Mouse (Mus musculus): ENCODE data around the gene Mpp6. TPM values are rescaled to one million over a fixed set of nuclear protein-coding genes. Genes with fewer than 3 reads are reported as not detected.

Gene Mpp6
- 62.6 and 74.0 TPM in 2 replicates for total RNA-seq (2014; fragmentation: Nextera tagmentation)
- 184 and 217 TPM in 2 replicates for total RNA-seq (2017)

DNA sequence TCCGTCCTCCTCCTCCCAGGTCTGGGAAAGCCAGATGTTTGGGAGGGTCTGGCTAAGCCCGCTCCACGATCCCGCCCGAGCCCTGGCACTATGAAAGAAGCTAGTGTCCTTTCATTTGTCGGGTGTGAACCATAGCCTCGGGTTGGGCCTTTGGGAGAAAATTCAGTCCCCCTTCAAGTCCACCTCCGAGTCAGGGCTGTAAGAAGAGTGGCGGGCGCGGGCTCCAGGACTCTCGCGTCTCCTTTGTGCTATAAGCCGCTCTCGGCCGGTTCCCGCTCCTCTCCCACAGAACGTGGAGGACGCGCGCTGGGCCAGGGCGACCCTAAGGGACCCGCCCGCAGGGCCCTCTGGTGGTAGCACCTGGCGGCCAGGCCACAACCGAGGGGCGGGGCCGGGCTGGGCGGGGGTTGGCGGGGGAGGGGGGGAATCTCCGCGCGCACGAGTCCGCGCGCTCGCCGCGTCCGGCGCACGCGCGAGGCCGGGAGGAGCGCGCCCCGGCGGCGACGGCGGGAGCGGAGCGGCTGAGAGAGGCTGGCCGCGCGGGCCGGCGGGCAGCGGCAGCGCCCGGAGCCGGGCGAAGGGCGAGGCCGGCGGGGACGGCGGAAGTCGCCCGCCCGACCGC lies at the start of gene Mpp6:
TSS of gene Mpp6 (plus strand) at position 485 of the 622 bp plus-strand sequence.
- ATAC-seq (replicated peaks; ENCODE audit: low FRiP score, low TSS enrichment, poor library complexity, severe bottlenecking), result peak; percentile 68

GRCm38 (mm10) chr6:50066172-50066571 lies 43.9 kb upstream of the Mpp6 start:
- no peak for ATAC-seq (replicated peaks; ENCODE audit: low FRiP score, low TSS enrichment, poor library complexity, severe bottlenecking)

- ATAC-seq (replicated peaks; ENCODE audit: low FRiP score, low TSS enrichment, poor library complexity, severe bottlenecking), result no peak
Measured at GRCm38 (mm10) chr6:50068490-50068889, 41.6 kb upstream of the Mpp6 start.

DNA sequence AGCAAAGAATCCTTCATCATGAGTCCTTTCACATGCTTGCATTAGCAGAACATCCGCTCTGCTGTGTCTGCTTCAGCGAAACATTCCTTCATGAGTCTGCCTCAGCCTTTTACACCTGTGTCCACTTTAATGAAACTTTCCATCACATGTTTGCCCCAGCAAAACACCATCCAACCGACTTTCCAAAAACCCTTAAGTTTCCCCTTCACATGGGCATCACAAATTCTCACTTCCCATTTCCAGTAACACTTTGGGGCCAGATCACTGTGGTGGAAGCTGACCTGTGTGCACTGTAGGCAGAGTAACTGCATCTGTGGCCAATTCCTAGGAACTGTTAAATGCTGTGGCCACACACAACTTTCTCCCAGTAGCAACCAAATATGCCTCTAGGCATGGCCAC lies 34.8 kb upstream of the Mpp6 start:
- ATAC-seq (replicated peaks; ENCODE audit: low FRiP score, low TSS enrichment, poor library complexity, severe bottlenecking), result no peak

GRCm38 (mm10) chr6:50076473-50076872 lies 33.6 kb upstream of the Mpp6 start:
- no peak for ATAC-seq (replicated peaks; ENCODE audit: low FRiP score, low TSS enrichment, poor library complexity, severe bottlenecking)

- no peak for ATAC-seq (replicated peaks; ENCODE audit: low FRiP score, low TSS enrichment, poor library complexity, severe bottlenecking)
Measured at GRCm38 (mm10) chr6:50080431-50080830, 29.6 kb upstream of the Mpp6 start.

- ATAC-seq (replicated peaks; ENCODE audit: low FRiP score, low TSS enrichment, poor library complexity, severe bottlenecking), result no peak
Measured at GRCm38 (mm10) chr6:50085206-50085605, 24.8 kb upstream of the Mpp6 start.

- ATAC-seq (replicated peaks; ENCODE audit: low FRiP score, low TSS enrichment, poor library complexity, severe bottlenecking), result no peak
Measured at GRCm38 (mm10) chr6:50089333-50089732, 20.7 kb upstream of the Mpp6 start.

GRCm38 (mm10) chr6:50090221-50090620 lies 19.8 kb upstream of the Mpp6 start:
- ATAC-seq (replicated peaks; ENCODE audit: low FRiP score, low TSS enrichment, poor library complexity, severe bottlenecking), result 0 out of 2 replicates have a peak, but pooled peaks have one; percentile 37

GRCm38 (mm10) chr6:50091462-50092154 lies 18.4 kb upstream of the Mpp6 start:
- no peak for ATAC-seq (replicated peaks; ENCODE audit: low FRiP score, low TSS enrichment, poor library complexity, severe bottlenecking)

DNA sequence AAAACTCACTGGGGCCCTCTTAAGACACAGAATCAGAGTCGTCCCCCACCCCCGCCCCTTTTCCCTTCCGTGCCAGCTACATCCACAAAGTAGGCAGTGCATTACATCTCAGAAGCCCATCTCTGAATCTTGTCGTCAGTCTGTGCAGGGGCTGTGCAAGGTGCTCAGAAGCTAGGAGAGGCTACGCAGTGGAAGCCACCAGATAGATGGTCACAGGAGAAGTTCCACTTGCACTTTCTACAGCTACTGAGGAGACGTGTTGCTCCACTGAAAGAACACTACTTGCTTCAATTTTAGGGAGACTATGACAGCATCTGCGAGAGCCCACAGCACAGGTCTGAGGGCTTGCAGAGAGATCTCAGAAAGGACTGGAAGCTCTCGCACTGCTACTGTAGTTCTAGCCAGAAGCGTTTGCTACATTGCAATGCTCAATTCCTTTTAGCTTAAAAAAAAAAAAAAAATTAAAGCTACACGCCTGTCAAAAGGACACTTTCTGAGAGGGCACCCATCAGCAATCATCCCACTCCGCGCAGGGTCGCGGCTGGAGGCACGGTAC lies 762 bp upstream of the Mpp6 start:
- 0 out of 2 replicates have a peak, but pooled peaks have one; percentile 3 for ATAC-seq (replicated peaks; ENCODE audit: low FRiP score, low TSS enrichment, poor library complexity, severe bottlenecking)

DNA sequence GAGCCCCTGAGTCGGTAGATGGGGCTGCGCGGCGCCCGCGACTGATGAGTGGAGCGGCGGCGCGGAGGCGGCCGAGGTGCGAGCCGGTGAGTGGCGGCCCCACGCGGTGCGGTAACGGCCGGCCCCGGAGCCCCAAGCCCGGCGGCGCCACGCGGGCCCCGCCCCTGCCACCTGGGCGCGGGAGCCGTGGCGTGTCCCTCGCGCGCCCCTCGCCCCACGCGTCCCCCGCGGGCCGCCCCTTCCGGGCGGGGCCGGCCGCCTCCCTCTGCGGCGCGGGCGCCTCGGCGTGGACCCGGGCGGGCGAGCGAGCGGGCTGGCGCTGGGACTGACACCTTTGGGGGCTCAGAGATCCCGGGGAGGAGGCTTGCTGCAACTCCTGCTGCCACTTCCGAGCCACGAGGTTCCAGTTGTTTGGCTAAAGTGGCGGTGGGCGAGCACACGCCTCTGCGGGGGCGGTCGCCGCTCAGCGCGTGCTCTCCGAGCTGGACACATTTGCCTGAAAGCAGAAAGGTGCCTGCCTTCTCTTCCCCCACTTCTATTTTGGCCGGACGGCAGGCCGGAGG lies 419 bp downstream of the Mpp6 start:
- ATAC-seq (replicated peaks; ENCODE audit: low FRiP score, low TSS enrichment, poor library complexity, severe bottlenecking), result peak; percentile 27; the same call in 1 of the 2 replicates

- ATAC-seq (replicated peaks; ENCODE audit: low FRiP score, low TSS enrichment, poor library complexity, severe bottlenecking), result no peak
Measured at GRCm38 (mm10) chr6:50111111-50111655, 1.1 kb downstream of the Mpp6 start.

- ATAC-seq (replicated peaks; ENCODE audit: low FRiP score, low TSS enrichment, poor library complexity, severe bottlenecking), result peak; percentile 81
Measured at GRCm38 (mm10) chr6:50112775-50113174, 2.7 kb downstream of the Mpp6 start.

GRCm38 (mm10) chr6:50114280-50114679 lies 4.2 kb downstream of the Mpp6 start:
- ATAC-seq (replicated peaks; ENCODE audit: low FRiP score, low TSS enrichment, poor library complexity, severe bottlenecking), result no peak

DNA sequence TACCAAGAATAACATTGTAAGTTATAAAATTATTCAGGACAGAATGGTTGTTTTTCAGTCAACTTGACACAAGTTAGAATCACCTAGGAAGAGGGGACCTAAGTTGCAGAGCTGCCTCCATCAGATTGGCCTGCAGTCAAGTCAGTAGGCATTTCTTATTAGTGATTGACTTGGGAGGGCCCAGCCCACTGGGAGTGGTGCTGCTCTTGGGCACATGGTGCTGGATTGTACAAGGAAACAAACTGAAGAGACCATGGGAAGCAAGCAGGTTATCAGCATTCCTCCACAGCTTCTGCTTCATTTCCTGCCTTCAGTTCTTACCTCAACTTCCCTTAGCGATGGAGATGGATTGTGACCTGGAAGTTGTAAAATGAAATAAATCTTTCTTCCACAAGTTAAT lies 10.9 kb downstream of the Mpp6 start:
- ATAC-seq (replicated peaks; ENCODE audit: low FRiP score, low TSS enrichment, poor library complexity, severe bottlenecking), result no peak; the same call in 1 of the 2 replicates

DNA sequence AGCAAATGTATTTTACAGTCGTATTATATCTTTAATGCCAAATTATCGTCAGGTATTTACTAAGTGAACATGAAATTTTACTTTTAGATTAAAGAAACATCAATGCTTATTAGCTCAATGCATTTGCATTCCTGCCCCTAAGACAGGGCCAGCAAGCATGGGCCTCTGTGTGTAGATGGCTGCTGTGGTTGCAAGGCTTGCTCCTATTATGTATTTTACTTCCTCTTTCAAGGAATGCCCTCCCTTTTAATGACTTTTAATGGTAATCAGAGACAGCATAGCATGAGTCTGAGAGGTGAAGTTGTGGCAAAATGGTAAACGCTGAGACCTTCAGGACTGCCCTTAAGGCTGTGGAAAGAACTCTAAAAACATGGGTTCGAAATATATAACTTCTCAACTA lies 12.8 kb downstream of the Mpp6 start:
- no peak for ATAC-seq (replicated peaks; ENCODE audit: low FRiP score, low TSS enrichment, poor library complexity, severe bottlenecking)

DNA sequence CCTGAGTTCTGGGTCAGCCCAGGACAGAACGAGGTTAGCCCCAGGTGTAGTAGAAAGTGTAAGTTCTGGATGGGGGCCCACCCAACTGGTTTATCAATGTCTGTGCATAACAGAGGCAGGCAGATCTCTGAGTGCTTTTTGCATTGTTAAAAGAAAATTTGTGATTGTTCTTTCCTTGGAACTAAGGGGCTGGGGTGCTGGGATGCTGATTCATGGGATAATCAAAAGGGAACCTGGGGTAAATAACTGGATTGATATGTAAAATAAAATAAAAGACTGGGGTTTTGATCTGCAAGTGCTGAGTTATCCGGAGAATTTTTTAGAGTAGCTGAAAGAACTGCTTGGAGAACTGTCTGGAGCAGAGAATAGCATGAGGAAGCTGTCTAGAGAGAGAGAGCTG lies 14.2 kb downstream of the Mpp6 start:
- no peak for ATAC-seq (replicated peaks; ENCODE audit: low FRiP score, low TSS enrichment, poor library complexity, severe bottlenecking)

DNA sequence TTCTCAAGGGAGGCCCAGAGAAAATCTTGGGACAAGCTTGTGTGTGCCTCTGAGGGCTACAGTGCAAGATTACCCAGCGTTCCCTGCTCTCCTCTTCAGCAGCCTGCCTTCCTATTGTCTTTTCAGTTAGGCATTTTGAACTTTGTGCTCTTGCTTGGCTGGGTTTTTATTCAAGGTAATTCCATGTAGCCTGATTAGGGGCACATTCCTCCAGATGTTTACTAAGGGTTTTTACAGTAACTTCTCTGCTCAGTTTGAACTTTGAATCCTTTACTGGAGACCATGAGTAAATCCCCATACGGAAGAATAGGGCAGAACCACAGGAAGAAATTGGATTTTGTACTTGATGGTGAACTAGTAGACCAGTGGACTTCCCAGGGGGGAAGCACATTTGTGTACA lies 16.3 kb downstream of the Mpp6 start:
- no peak for ATAC-seq (replicated peaks; ENCODE audit: low FRiP score, low TSS enrichment, poor library complexity, severe bottlenecking)

DNA sequence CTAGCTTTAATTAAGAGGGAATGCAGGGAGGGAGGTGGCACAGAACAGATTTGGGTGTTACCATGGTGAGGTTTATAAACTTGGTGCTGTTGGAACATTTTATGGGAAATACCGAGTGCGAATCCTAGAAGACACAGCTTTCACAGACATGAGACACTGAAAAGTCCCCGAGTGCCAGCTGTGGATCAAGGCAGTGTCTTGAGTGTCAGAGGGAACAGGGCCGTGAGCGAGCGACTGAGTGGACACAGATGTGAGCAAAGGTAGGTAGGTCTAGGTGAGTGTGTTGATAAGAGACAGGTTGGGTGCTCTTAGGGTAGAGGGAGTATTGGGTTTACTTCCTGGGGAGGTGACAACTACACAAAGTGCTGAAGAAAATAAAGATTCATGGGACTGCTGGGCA lies 17.5 kb downstream of the Mpp6 start:
- no peak for ATAC-seq (replicated peaks; ENCODE audit: low FRiP score, low TSS enrichment, poor library complexity, severe bottlenecking)

Measured in megakaryocyte-erythroid progenitor cell, adult 5-6 weeks (primary cell).